Mouse (Mus musculus) embryonic fibroblast, embryonic 13.5 days (primary cell): ENCODE measurements around the gene Fnbp1l.

Experiments
- CTCF ChIP-seq: IDR thresholded peaks from 2 replicates; pipeline ENCODE4 v1.5.1; 2011; ENCODE audit warnings: mild to moderate bottlenecking, control low read depth, low read length, moderate library complexity, borderline replicate concordance; ENCODE audit not compliant: insufficient read depth
- POLR2A ChIP-seq: IDR thresholded peaks from 2 replicates; pipeline ENCODE4 v1.6.1; 2011; ENCODE audit warnings: low read depth, mild to moderate bottlenecking, control low read depth, low read length, moderate library complexity

DNA sequence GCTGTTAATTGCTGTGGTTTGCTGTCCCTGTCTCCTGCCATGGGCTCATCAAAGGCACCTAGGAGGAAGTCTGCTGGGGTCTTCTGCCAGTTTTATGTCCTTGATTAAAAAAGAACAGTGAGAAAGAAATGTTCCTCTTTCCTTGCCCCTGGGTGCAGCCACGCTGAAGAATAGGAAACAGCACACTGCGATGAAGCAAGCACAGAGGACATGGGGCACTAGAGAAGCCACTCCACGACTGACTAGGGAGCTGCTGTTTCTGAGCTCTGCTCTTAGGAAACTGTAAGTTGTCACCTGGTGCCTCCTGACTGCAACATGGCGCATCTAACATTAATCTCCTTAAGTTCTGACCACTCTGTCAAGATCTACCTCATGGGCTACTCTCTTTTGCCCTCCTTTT lies 53.0 kb downstream of the Fnbp1l start:
- TF ChIP-seq CTCF (no peak), POLR2A (no peak)
